Mouse (Mus musculus) MEL (cell line): Measurements from ENCODE around the gene Kcnc4.

ENCODE experiments used
- CTCF ChIP-seq, 3 experiments: IDR thresholded peaks in 2 of 3; conservative IDR thresholded peaks in 1 of 3; 2 replicates each; pipeline ENCODE4 v1.5.1; 2011 to 2012; ENCODE audit warnings: low read length in 3 of 3, low read depth in 2 of 3, mild to moderate bottlenecking in 2 of 3, improper control_type of control experiment in 1 of 3, inconsistent platforms in 1 of 3, mixed read lengths in 1 of 3, moderate library complexity in 1 of 3; ENCODE audit not compliant: control insufficient read depth in 1 of 3, insufficient read depth in 1 of 3, poor library complexity in 1 of 3, severe bottlenecking in 1 of 3
- HCFC1 ChIP-seq: IDR thresholded peaks from 2 replicates; pipeline ENCODE4 v1.6.1; 2012; ENCODE audit warnings: low read depth, mild to moderate bottlenecking, inconsistent platforms, low read length, improper control_type of control experiment, moderate library complexity
- MAX ChIP-seq: IDR thresholded peaks from 2 replicates; pipeline ENCODE4 v1.6.1; 2011; ENCODE audit warnings: low read length, improper control_type of control experiment
- NRF1 ChIP-seq: IDR thresholded peaks from 2 replicates; pipeline ENCODE4 v1.6.1; 2014; ENCODE audit warnings: low read depth, mild to moderate bottlenecking, inconsistent platforms, low read length, improper control_type of control experiment, moderate library complexity; ENCODE audit not compliant: poor library complexity, insufficient read depth, severe bottlenecking
- UBTF ChIP-seq: IDR thresholded peaks from 2 replicates; pipeline ENCODE4 v1.6.1; 2012; ENCODE audit warnings: low read depth, mild to moderate bottlenecking, inconsistent platforms, low read length, improper control_type of control experiment, moderate library complexity, borderline replicate concordance; ENCODE audit not compliant: insufficient read depth
- USF1 ChIP-seq: IDR thresholded peaks from 2 replicates; pipeline ENCODE4 v1.6.1; 2014; ENCODE audit warnings: low read depth, mild to moderate bottlenecking, inconsistent platforms, low read length, improper control_type of control experiment, moderate library complexity
- ZC3H11A ChIP-seq: IDR thresholded peaks from 2 replicates; pipeline ENCODE4 v1.6.1; 2012; ENCODE audit warnings: low read depth, mild to moderate bottlenecking, inconsistent platforms, low read length, improper control_type of control experiment

- no peak for TF ChIP-seq CTCF (IDR thresholded peaks at IDR 0.05 in 2 of 3, conservative IDR thresholded peaks at IDR 0.05 in 1 of 3; ENCODE audit: control insufficient read depth in 1 of 3, insufficient read depth in 1 of 3, low read depth in 2 of 3, low read length in 3 of 3, poor library complexity in 1 of 3, severe bottlenecking in 1 of 3)
- no peak for TF ChIP-seq UBTF
- TF ChIP-seq HCFC1: no peak
- no peak for TF ChIP-seq ZC3H11A
- TF ChIP-seq MAX: no peak
- TF ChIP-seq NRF1: no peak
- TF ChIP-seq USF1: no peak
These were observed 49.3 kb upstream of the Kcnc4 start for GRCm38 (mm10) chr3:107508696-107509095.
